Mouse (Mus musculus) midbrain, embryonic 16.5 days (tissue): ENCODE data around the gene Tbc1d5. TPM values are rescaled to one million over a fixed set of nuclear protein-coding genes. Genes with fewer than 3 reads are reported as not detected.

Experiments
- ATAC-seq: fragments of 200-750 bp; cut with Nextera tagmentation; 2 replicates; pipeline ENCODE4 v1.8.0; 2017; ENCODE audit warnings: moderate TSS enrichment
- H3K27ac ChIP-seq: fragments of 300-500 bp; sonication (generic); 2 replicates; pipeline ENCODE4 v1.5.1; 2014; ENCODE audit warnings: mild to moderate bottlenecking, low read length, mixed read lengths
- H3K27me3 ChIP-seq: fragments of 300-500 bp; sonication (generic); 2 replicates; pipeline ENCODE4 v1.6.1; 2014; ENCODE audit warnings: low read depth, low read length, mixed read lengths; ENCODE audit not compliant: control insufficient read depth, insufficient read depth
- H3K36me3 ChIP-seq: fragments of 300-500 bp; sonication (generic); 2 replicates; pipeline ENCODE4 v1.6.1; 2014; ENCODE audit warnings: mild to moderate bottlenecking, low read length, moderate library complexity, mixed read lengths; ENCODE audit not compliant: control insufficient read depth, insufficient read depth
- H3K4me1 ChIP-seq: fragments of 300-500 bp; sonication (generic); 2 replicates; pipeline ENCODE4 v1.6.1; 2014; ENCODE audit warnings: mild to moderate bottlenecking, low read length, mixed read lengths; ENCODE audit not compliant: control insufficient read depth, insufficient read depth
- H3K4me2 ChIP-seq: fragments of 300-500 bp; sonication (generic); 2 replicates; pipeline ENCODE4 v1.6.1; 2014; ENCODE audit warnings: mild to moderate bottlenecking, low read length, mixed read lengths
- H3K4me3 ChIP-seq: fragments of 300-500 bp; sonication (generic); 2 replicates; pipeline ENCODE4 v1.5.1; 2014; ENCODE audit warnings: low read depth, mild to moderate bottlenecking, low read length, moderate library complexity, mixed read lengths
- H3K9ac ChIP-seq: fragments of 300-500 bp; sonication (generic); 2 replicates; pipeline ENCODE4 v1.6.1; 2014; ENCODE audit warnings: low read depth, low read length, mixed read lengths
- H3K9me3 ChIP-seq: fragments of 300-500 bp; sonication (generic); replicated peaks from 2 replicates; pipeline ENCODE4 v1.6.1; 2014; ENCODE audit warnings: mild to moderate bottlenecking, low read length, mixed read lengths; ENCODE audit not compliant: control insufficient read depth, poor library complexity, severe bottlenecking
- WGBS: fragments of 180-500 bp; shearing (Covaris S2); extraction: QIAGEN DNeasy Blood & Tissue Kit; methylation state at CpG from one replicate; pipeline ENCODE4 v1.1.7; 2014; 5-methylcytosine and 5-hydroxymethylcytosine counted together
- polyA plus RNA-seq: library from polyadenylated mRNA; unstranded; fragments of >200 nt; fragmentation: Nextera tagmentation; extraction: Ambion mirVana; gene quantifications from 2 replicates; pipeline ENCODE4 v1.2.1, GENCODE M21; 2015

Tbc1d5 gene
- polyA plus RNA-seq, 1 experiment from 2014 or later = 9.1 TPM

- Histone ChIP-seq H3K27me3 (no peaks in the 10 kb centered on the region), H3K27ac (no peak overlapping the region)
Observed at GRCm38 (mm10) chr17:50738476-50738875, 440.7 kb downstream of the Tbc1d5 start.

GRCm38 (mm10) chr17:50737068-50737467, 442.1 kb downstream of the Tbc1d5 start:
- no peak for ATAC-seq
- H3K9me3 ChIP-seq = no peaks in the 10 kb centered on the region
- H3K27me3 ChIP-seq = no peaks in the 10 kb centered on the region
- H3K36me3 ChIP-seq = no peaks in the 10 kb centered on the region
- no peak overlapping the region for H3K27ac ChIP-seq
- no peak overlapping the region for H3K4me2 ChIP-seq
- H3K9ac ChIP-seq = no peak overlapping the region
- 75% methylated on average over 2 of the region's 2 CpGs for WGBS
- H3K4me3 ChIP-seq = no peak overlapping the region
- no peaks in the 10 kb centered on the region for H3K4me1 ChIP-seq

More at GRCm38 (mm10) chr17:50738476-50738875, 440.7 kb downstream of the Tbc1d5 start:
- WGBS = 94% methylated on average over 2 of the region's 2 CpGs
- Histone ChIP-seq H3K36me3 (no peaks in the 10 kb centered on the region), H3K4me1 (no peaks in the 10 kb centered on the region), H3K4me2 (no peak overlapping the region), H3K9me3 (no peaks in the 10 kb centered on the region), H3K9ac (no peak overlapping the region), H3K4me3 (no peak overlapping the region)
- ATAC-seq = no peak

- Histone ChIP-seq H3K27me3 (no peaks in the 10 kb centered on the region), H3K4me2 (no peak overlapping the region), H3K9ac (no peak overlapping the region), H3K4me3 (no peak overlapping the region), H3K9me3 (no peaks in the 10 kb centered on the region), H3K36me3 (no peaks in the 10 kb centered on the region), H3K4me1 (no peaks in the 10 kb centered on the region), H3K27ac (no peak overlapping the region)
- 74% methylated on average over 8 of the region's 8 CpGs for WGBS
- peak; percentile 49 for ATAC-seq
Observed at GRCm38 (mm10) chr17:50735955-50736533, 443.1 kb downstream of the Tbc1d5 start.

- Histone ChIP-seq H3K4me2 (no peak overlapping the region), H3K9me3 (no peaks in the 10 kb centered on the region), H3K4me3 (no peak overlapping the region), H3K27me3 (no peaks in the 10 kb centered on the region), H3K9ac (no peak overlapping the region), H3K4me1 (no peaks in the 10 kb centered on the region), H3K27ac (no peak overlapping the region), H3K36me3 (no peaks in the 10 kb centered on the region)
- no peak for ATAC-seq
- 84% methylated on average over 4 of the region's 4 CpGs for WGBS
Observed at GRCm38 (mm10) chr17:50735382-50735954, 443.7 kb downstream of the Tbc1d5 start.

- H3K27ac ChIP-seq = no peak overlapping the region
- no peak overlapping the region for H3K4me2 ChIP-seq
- H3K9me3 ChIP-seq = no peaks in the 10 kb centered on the region
- no peaks in the 10 kb centered on the region for H3K4me1 ChIP-seq
- H3K4me3 ChIP-seq = no peak overlapping the region
- no peak for ATAC-seq
- no peaks in the 10 kb centered on the region for H3K27me3 ChIP-seq
- WGBS = 85% methylated on average over 6 of the region's 6 CpGs
- H3K9ac ChIP-seq = no peak overlapping the region
- no peaks in the 10 kb centered on the region for H3K36me3 ChIP-seq
Observed at GRCm38 (mm10) chr17:50734781-50735180, 444.4 kb downstream of the Tbc1d5 start.

- Histone ChIP-seq H3K27me3 (no peaks in the 10 kb centered on the region), H3K9me3 (no peaks in the 10 kb centered on the region), H3K27ac (no peak overlapping the region), H3K4me3 (no peak overlapping the region), H3K4me2 (no peak overlapping the region), H3K9ac (no peak overlapping the region), H3K36me3 (no peaks in the 10 kb centered on the region), H3K4me1 (no peaks in the 10 kb centered on the region)
- WGBS = 93% methylated on average over 7 of the region's 7 CpGs
- ATAC-seq = no peak
Observed at GRCm38 (mm10) chr17:50733390-50733789, 445.8 kb downstream of the Tbc1d5 start.

GRCm38 (mm10) chr17:50731876-50732275, 447.3 kb downstream of the Tbc1d5 start:
- Histone ChIP-seq H3K36me3 (no peaks in the 10 kb centered on the region), H3K9me3 (no peaks in the 10 kb centered on the region), H3K4me3 (no peak overlapping the region), H3K27me3 (no peaks in the 10 kb centered on the region), H3K27ac (no peak overlapping the region), H3K9ac (no peak overlapping the region), H3K4me1 (no peaks in the 10 kb centered on the region), H3K4me2 (no peak overlapping the region)
- ATAC-seq = no peak
- WGBS = 97% methylated on average over 5 of the region's 5 CpGs

- Histone ChIP-seq H3K36me3 (no peaks in the 10 kb centered on the region), H3K4me1 (no peaks in the 10 kb centered on the region), H3K4me2 (no peak overlapping the region), H3K9me3 (no peaks in the 10 kb centered on the region), H3K27ac (no peak overlapping the region), H3K9ac (no peak overlapping the region), H3K27me3 (no peaks in the 10 kb centered on the region), H3K4me3 (no peak overlapping the region)
- WGBS = 93% methylated on average over 2 of the region's 2 CpGs
- ATAC-seq = no peak
Observed at GRCm38 (mm10) chr17:50730896-50731295, 448.3 kb downstream of the Tbc1d5 start.

- 87% methylated on average over 6 of the region's 6 CpGs for WGBS
- no peak for ATAC-seq
- H3K4me2 ChIP-seq = no peak overlapping the region
Observed at GRCm38 (mm10) chr17:50729577-50729976, 449.6 kb downstream of the Tbc1d5 start.

More at GRCm38 (mm10) chr17:50729577-50729976, 449.6 kb downstream of the Tbc1d5 start:
- H3K4me3 ChIP-seq = no peak overlapping the region
- H3K27me3 ChIP-seq = no peaks in the 10 kb centered on the region
- no peaks in the 10 kb centered on the region for H3K36me3 ChIP-seq
- H3K9me3 ChIP-seq = no peaks in the 10 kb centered on the region
- no peak overlapping the region for H3K9ac ChIP-seq
- no peak overlapping the region for H3K27ac ChIP-seq
- H3K4me1 ChIP-seq = no peaks in the 10 kb centered on the region
